Mouse (Mus musculus) midbrain, embryonic 10.5 days (tissue): ENCODE measurements around the gene Exoc4. TPM values are rescaled to one million over a fixed set of nuclear protein-coding genes. Genes with fewer than 3 reads are reported as not detected.

ENCODE experiments used
- DNase-seq: peaks from one replicate; pipeline ENCODE4 v3.0.0-alpha.2; 2017; ENCODE audit warnings: low spot score
- H3K27ac ChIP-seq: fragments of 300-500 bp; sonication (generic); replicated peaks from 2 replicates; pipeline ENCODE4 v1.5.1; 2016; ENCODE audit warnings: mild to moderate bottlenecking
- H3K27me3 ChIP-seq: fragments of 300-500 bp; sonication (generic); 2 replicates; pipeline ENCODE4 v1.6.1; 2016; ENCODE audit warnings: low read depth, mild to moderate bottlenecking; ENCODE audit not compliant: poor library complexity, severe bottlenecking
- H3K36me3 ChIP-seq: fragments of 300-500 bp; sonication (generic); 2 replicates; pipeline ENCODE4 v1.6.1; 2016; ENCODE audit warnings: mild to moderate bottlenecking, moderate library complexity
- H3K4me1 ChIP-seq: fragments of 300-500 bp; sonication (generic); 2 replicates; pipeline ENCODE4 v1.6.1; 2016
- H3K4me3 ChIP-seq: fragments of 300-500 bp; sonication (generic); 2 replicates; pipeline ENCODE4 v1.5.1; 2016; ENCODE audit warnings: mild to moderate bottlenecking, moderate library complexity
- H3K9me3 ChIP-seq: fragments of 300-500 bp; sonication (generic); replicated peaks from 2 replicates; pipeline ENCODE4 v1.6.1; 2016; ENCODE audit warnings: mild to moderate bottlenecking
- WGBS: fragments of 180-500 bp; shearing (Covaris S2); methylation state at CpG from one replicate; pipeline ENCODE4 v1.1.7; 2016; 5-methylcytosine and 5-hydroxymethylcytosine counted together
- polyA plus RNA-seq: library from polyadenylated mRNA; unstranded; fragments of >200 nt; fragmentation: Nextera tagmentation; extraction: Ambion mirVana; gene quantifications from 2 replicates; pipeline ENCODE4 v1.2.1, GENCODE M21; 2016

Gene Exoc4
- polyA plus RNA-seq, 1 experiment from 2014 or later, result 36.2 TPM

GRCm38 (mm10) chr6:33711742-33712141 is 462.9 kb downstream of the Exoc4 start:
- no peak overlapping the region for H3K27ac ChIP-seq
- peaks cover 23% of the 10 kb centered on the region for H3K4me1 ChIP-seq
- 80% methylated on average over 3 of the region's 3 CpGs for WGBS
- DNase-seq, result no peak
- H3K9me3 ChIP-seq, result no peaks in the 10 kb centered on the region
- no peaks in the 10 kb centered on the region for H3K36me3 ChIP-seq
- no peaks in the 10 kb centered on the region for H3K27me3 ChIP-seq
- H3K4me3 ChIP-seq, result no peak overlapping the region

- Histone ChIP-seq H3K36me3 (no peaks in the 10 kb centered on the region), H3K4me1 (peaks cover 23% of the 10 kb centered on the region), H3K27ac (no peak overlapping the region), H3K27me3 (no peaks in the 10 kb centered on the region), H3K9me3 (no peaks in the 10 kb centered on the region), H3K4me3 (no peak overlapping the region)
- no peak for DNase-seq
- 90% methylated on average over 7 of the region's 7 CpGs for WGBS
Observed at GRCm38 (mm10) chr6:33712540-33713118, 463.7 kb downstream of the Exoc4 start.

GRCm38 (mm10) chr6:33716254-33716965 is 467.5 kb downstream of the Exoc4 start:
- 86% methylated on average over 6 of the region's 6 CpGs for WGBS
- H3K27ac ChIP-seq, result no peak overlapping the region
- DNase-seq, result no peak
- no peaks in the 10 kb centered on the region for H3K27me3 ChIP-seq
- H3K4me1 ChIP-seq, result no peaks in the 10 kb centered on the region
- H3K4me3 ChIP-seq, result no peak overlapping the region
- no peaks in the 10 kb centered on the region for H3K36me3 ChIP-seq
- H3K9me3 ChIP-seq, result no peaks in the 10 kb centered on the region

GRCm38 (mm10) chr6:33721166-33721565 is 472.3 kb downstream of the Exoc4 start:
- WGBS, result 76% methylated on average over 4 of the region's 4 CpGs
- H3K36me3 ChIP-seq, result no peaks in the 10 kb centered on the region
- DNase-seq, result no peak
- no peak overlapping the region for H3K4me3 ChIP-seq
- no peaks in the 10 kb centered on the region for H3K9me3 ChIP-seq
- H3K27me3 ChIP-seq, result no peaks in the 10 kb centered on the region
- no peak overlapping the region for H3K27ac ChIP-seq
- H3K4me1 ChIP-seq, result no peaks in the 10 kb centered on the region

GRCm38 (mm10) chr6:33722811-33723210 is 473.9 kb downstream of the Exoc4 start:
- H3K27ac ChIP-seq, result no peak overlapping the region
- no peak overlapping the region for H3K4me3 ChIP-seq
- WGBS, result 91% methylated on average over 2 of the region's 2 CpGs
- no peaks in the 10 kb centered on the region for H3K27me3 ChIP-seq
- no peaks in the 10 kb centered on the region for H3K9me3 ChIP-seq
- no peak for DNase-seq
- no peaks in the 10 kb centered on the region for H3K4me1 ChIP-seq
- H3K36me3 ChIP-seq, result no peaks in the 10 kb centered on the region

- H3K4me1 ChIP-seq, result no peaks in the 10 kb centered on the region
- no peak overlapping the region for H3K27ac ChIP-seq
- no peaks in the 10 kb centered on the region for H3K9me3 ChIP-seq
- no peak overlapping the region for H3K4me3 ChIP-seq
- H3K27me3 ChIP-seq, result no peaks in the 10 kb centered on the region
- H3K36me3 ChIP-seq, result no peaks in the 10 kb centered on the region
- DNase-seq, result no peak
- 86% methylated on average over 3 of the region's 3 CpGs for WGBS
Observed at GRCm38 (mm10) chr6:33724596-33724995, 475.7 kb downstream of the Exoc4 start.

GRCm38 (mm10) chr6:33727271-33727670 is 478.4 kb downstream of the Exoc4 start:
- no peak overlapping the region for H3K27ac ChIP-seq
- no peaks in the 10 kb centered on the region for H3K4me1 ChIP-seq
- 86% methylated on average over 1 of the region's 1 CpGs for WGBS
- no peaks in the 10 kb centered on the region for H3K36me3 ChIP-seq
- H3K27me3 ChIP-seq, result no peaks in the 10 kb centered on the region
- H3K9me3 ChIP-seq, result no peaks in the 10 kb centered on the region
- no peak for DNase-seq
- no peak overlapping the region for H3K4me3 ChIP-seq

GRCm38 (mm10) chr6:33732214-33732613 is 483.3 kb downstream of the Exoc4 start:
- H3K36me3 ChIP-seq, result no peaks in the 10 kb centered on the region
- H3K9me3 ChIP-seq, result no peaks in the 10 kb centered on the region
- no peaks in the 10 kb centered on the region for H3K27me3 ChIP-seq
- no peak overlapping the region for H3K27ac ChIP-seq
- no peak overlapping the region for H3K4me3 ChIP-seq
- H3K4me1 ChIP-seq, result peaks cover 2% of the 10 kb centered on the region
- DNase-seq, result no peak
- 83% methylated on average over 2 of the region's 2 CpGs for WGBS

GRCm38 (mm10) chr6:33733602-33734001 is 484.7 kb downstream of the Exoc4 start:
- no peak overlapping the region for H3K27ac ChIP-seq
- no peak for DNase-seq
- peaks cover 15% of the 10 kb centered on the region for H3K4me1 ChIP-seq
- H3K9me3 ChIP-seq, result no peaks in the 10 kb centered on the region
- no peaks in the 10 kb centered on the region for H3K36me3 ChIP-seq
- no peak overlapping the region for H3K4me3 ChIP-seq
- no peaks in the 10 kb centered on the region for H3K27me3 ChIP-seq

GRCm38 (mm10) chr6:33734032-33734431 is 485.1 kb downstream of the Exoc4 start:
- 90% methylated on average over 3 of the region's 3 CpGs for WGBS
- Histone ChIP-seq H3K27ac (no peak overlapping the region), H3K36me3 (no peaks in the 10 kb centered on the region), H3K4me3 (no peak overlapping the region), H3K9me3 (no peaks in the 10 kb centered on the region), H3K4me1 (peaks cover 19% of the 10 kb centered on the region), H3K27me3 (no peaks in the 10 kb centered on the region)
- DNase-seq, result no peak

- Histone ChIP-seq H3K27me3 (no peaks in the 10 kb centered on the region), H3K9me3 (0 out of 2 replicates have a peak, but pooled peaks cover 7% of the 10 kb centered on the region), H3K27ac (peak overlapping the region; percentile 75), H3K4me1 (peaks cover 27% of the 10 kb centered on the region), H3K4me3 (no peak overlapping the region), H3K36me3 (no peaks in the 10 kb centered on the region)
- peak; percentile 37 for DNase-seq
- 41% methylated on average over 3 of the region's 3 CpGs for WGBS
Observed at GRCm38 (mm10) chr6:33738857-33739291, 490.0 kb downstream of the Exoc4 start.

GRCm38 (mm10) chr6:33739304-33739703 is 490.4 kb downstream of the Exoc4 start:
- peak overlapping the region; percentile 75 for H3K27ac ChIP-seq
- H3K36me3 ChIP-seq, result no peaks in the 10 kb centered on the region
- H3K9me3 ChIP-seq, result 0 out of 2 replicates have a peak, but pooled peaks cover 7% of the 10 kb centered on the region
- H3K27me3 ChIP-seq, result no peaks in the 10 kb centered on the region
- no peak overlapping the region for H3K4me3 ChIP-seq
- peaks cover 27% of the 10 kb centered on the region for H3K4me1 ChIP-seq
- WGBS, result 64% methylated on average over 4 of the region's 4 CpGs
- DNase-seq, result no peak

GRCm38 (mm10) chr6:33755976-33756375 is 507.1 kb downstream of the Exoc4 start:
- no peaks in the 10 kb centered on the region for H3K4me1 ChIP-seq
- no peak for DNase-seq
- no peaks in the 10 kb centered on the region for H3K9me3 ChIP-seq
- 88% methylated on average over 5 of the region's 5 CpGs for WGBS
- no peaks in the 10 kb centered on the region for H3K36me3 ChIP-seq
- no peaks in the 10 kb centered on the region for H3K27me3 ChIP-seq
- no peak overlapping the region for H3K27ac ChIP-seq
- no peak overlapping the region for H3K4me3 ChIP-seq
